Mouse (Mus musculus): ENCODE measurements around the gene Ptprg. TPM values are rescaled to one million over a fixed set of nuclear protein-coding genes. Genes with fewer than 3 reads are reported as not detected.

Gene Ptprg
- polyA plus RNA-seq, 1 experiment from 2014 or later = 27.1 TPM

DNA sequence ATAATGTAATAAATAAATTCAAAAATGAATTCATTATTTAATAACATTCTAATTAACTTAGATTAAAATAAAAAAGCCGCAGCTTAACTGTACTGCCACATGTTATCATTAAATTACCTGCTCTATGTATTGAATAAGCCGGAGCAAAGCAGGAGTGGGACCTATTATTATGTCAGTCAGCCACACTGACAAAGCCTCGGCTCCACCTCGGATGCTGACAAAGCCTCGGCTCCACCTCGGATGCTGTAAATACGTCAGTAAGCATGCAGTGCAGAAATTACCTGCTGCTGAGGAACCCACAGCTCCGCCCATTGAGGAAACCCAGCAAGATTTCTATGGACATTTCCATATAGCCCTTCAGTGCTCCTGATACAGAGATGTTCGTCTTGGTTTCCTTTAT, 429.7 kb downstream of the Ptprg start:
- Histone ChIP-seq H3K27ac (ENCODE audit: low read depth, low read length) (no peak overlapping the region), H3K4me1 (ENCODE audit: control insufficient read depth, insufficient read depth, low read length) (0 out of 2 replicates have a peak, but pooled peaks cover 3% of the 10 kb centered on the region)
- ATAC-seq = peak; percentile 52; the same call in 1 of the 2 replicates

GRCm38 (mm10) chr14:11984086-11984485, 430.8 kb downstream of the Ptprg start:
- H3K27ac ChIP-seq (ENCODE audit: low read depth, low read length) = no peak overlapping the region
- H3K4me3 ChIP-seq (ENCODE audit: low read depth, low read length) = no peak overlapping the region
- H3K36me3 ChIP-seq (ENCODE audit: control insufficient read depth, insufficient read depth, low read length) = no peaks in the 10 kb centered on the region
- no peak for DNase-seq (ENCODE audit: low spot score)
- ATAC-seq = no peak
- no peaks in the 10 kb centered on the region for H3K9me3 ChIP-seq (replicated peaks; ENCODE audit: control insufficient read depth, low read length)
- WGBS = 68% methylated on average over 3 of the region's 3 CpGs
- H3K4me2 ChIP-seq (ENCODE audit: low read length) = no peak overlapping the region
- H3K27me3 ChIP-seq (replicated peaks; ENCODE audit: control insufficient read depth, insufficient read depth, low read length) = no peaks in the 10 kb centered on the region
- H3K4me1 ChIP-seq (ENCODE audit: control insufficient read depth, insufficient read depth, low read length) = 0 out of 2 replicates have a peak, but pooled peaks cover 3% of the 10 kb centered on the region
- H3K9ac ChIP-seq (ENCODE audit: low read length) = no peak overlapping the region

More for the DNA sequence above, 429.7 kb downstream of the Ptprg start:
- Histone ChIP-seq H3K36me3 (ENCODE audit: control insufficient read depth, insufficient read depth, low read length) (no peaks in the 10 kb centered on the region), H3K9me3 (replicated peaks; ENCODE audit: control insufficient read depth, low read length) (no peaks in the 10 kb centered on the region), H3K9ac (ENCODE audit: low read length) (no peak overlapping the region), H3K27me3 (replicated peaks; ENCODE audit: control insufficient read depth, insufficient read depth, low read length) (no peaks in the 10 kb centered on the region), H3K4me3 (ENCODE audit: low read depth, low read length) (no peak overlapping the region), H3K4me2 (ENCODE audit: low read length) (no peak overlapping the region)
- peak; percentile 48 for DNase-seq (ENCODE audit: low spot score)
- WGBS = 50% methylated on average over 9 of the region's 9 CpGs

- H3K9me3 ChIP-seq (replicated peaks; ENCODE audit: control insufficient read depth, low read length) = no peaks in the 10 kb centered on the region
- H3K27me3 ChIP-seq (replicated peaks; ENCODE audit: control insufficient read depth, insufficient read depth, low read length) = no peaks in the 10 kb centered on the region
- no peak overlapping the region for H3K4me2 ChIP-seq (ENCODE audit: low read length)
- DNase-seq (ENCODE audit: low spot score) (no peak), ATAC-seq (no peak)
- WGBS = 71% methylated on average over 2 of the region's 2 CpGs
- no peaks in the 10 kb centered on the region for H3K36me3 ChIP-seq (ENCODE audit: control insufficient read depth, insufficient read depth, low read length)
- no peaks in the 10 kb centered on the region for H3K4me1 ChIP-seq (ENCODE audit: control insufficient read depth, insufficient read depth, low read length)
- H3K9ac ChIP-seq (ENCODE audit: low read length) = no peak overlapping the region
- H3K27ac ChIP-seq (ENCODE audit: low read depth, low read length) = no peak overlapping the region
- H3K4me3 ChIP-seq (ENCODE audit: low read depth, low read length) = no peak overlapping the region
These were observed 435.6 kb downstream of the Ptprg start for GRCm38 (mm10) chr14:11988975-11989374.

DNA sequence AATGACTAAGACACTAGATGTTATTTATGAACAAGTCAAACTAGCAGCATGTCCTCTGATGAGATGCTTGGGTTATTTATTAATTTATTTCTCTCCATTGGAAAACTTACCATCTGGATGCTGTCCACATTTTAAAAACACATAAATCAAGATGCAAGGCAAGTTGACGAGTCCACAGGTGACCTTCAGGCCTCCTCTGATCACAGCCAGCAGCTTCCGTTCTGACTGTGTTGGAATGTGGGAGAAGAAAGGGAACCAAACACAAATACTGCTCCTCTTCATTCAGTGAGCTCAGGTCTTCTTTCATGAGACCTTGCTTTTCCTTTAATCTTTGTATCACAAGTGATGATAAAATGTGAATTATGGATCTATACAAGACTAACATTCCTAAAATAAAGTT, 437.8 kb downstream of the Ptprg start:
- H3K27me3 ChIP-seq (replicated peaks; ENCODE audit: control insufficient read depth, insufficient read depth, low read length) = no peaks in the 10 kb centered on the region
- H3K36me3 ChIP-seq (ENCODE audit: control insufficient read depth, insufficient read depth, low read length) = no peaks in the 10 kb centered on the region
- no peak for DNase-seq (ENCODE audit: low spot score)
- H3K4me3 ChIP-seq (ENCODE audit: low read depth, low read length) = no peak overlapping the region
- no peak overlapping the region for H3K27ac ChIP-seq (ENCODE audit: low read depth, low read length)
- no peak overlapping the region for H3K4me2 ChIP-seq (ENCODE audit: low read length)
- H3K9ac ChIP-seq (ENCODE audit: low read length) = no peak overlapping the region
- ATAC-seq = no peak
- no peaks in the 10 kb centered on the region for H3K4me1 ChIP-seq (ENCODE audit: control insufficient read depth, insufficient read depth, low read length)
- WGBS = 92% methylated on average over 2 of the region's 2 CpGs
- H3K9me3 ChIP-seq (replicated peaks; ENCODE audit: control insufficient read depth, low read length) = no peaks in the 10 kb centered on the region

GRCm38 (mm10) chr14:11992111-11992510, 438.8 kb downstream of the Ptprg start:
- Histone ChIP-seq H3K4me2 (ENCODE audit: low read length) (no peak overlapping the region), H3K27ac (ENCODE audit: low read depth, low read length) (no peak overlapping the region), H3K9me3 (replicated peaks; ENCODE audit: control insufficient read depth, low read length) (no peaks in the 10 kb centered on the region), H3K9ac (ENCODE audit: low read length) (no peak overlapping the region), H3K4me3 (ENCODE audit: low read depth, low read length) (no peak overlapping the region), H3K27me3 (replicated peaks; ENCODE audit: control insufficient read depth, insufficient read depth, low read length) (no peaks in the 10 kb centered on the region), H3K4me1 (ENCODE audit: control insufficient read depth, insufficient read depth, low read length) (no peaks in the 10 kb centered on the region), H3K36me3 (ENCODE audit: control insufficient read depth, insufficient read depth, low read length) (no peaks in the 10 kb centered on the region)
- ATAC-seq = no peak
- 91% methylated on average over 4 of the region's 4 CpGs for WGBS
- no peak for DNase-seq (ENCODE audit: low spot score)

DNA sequence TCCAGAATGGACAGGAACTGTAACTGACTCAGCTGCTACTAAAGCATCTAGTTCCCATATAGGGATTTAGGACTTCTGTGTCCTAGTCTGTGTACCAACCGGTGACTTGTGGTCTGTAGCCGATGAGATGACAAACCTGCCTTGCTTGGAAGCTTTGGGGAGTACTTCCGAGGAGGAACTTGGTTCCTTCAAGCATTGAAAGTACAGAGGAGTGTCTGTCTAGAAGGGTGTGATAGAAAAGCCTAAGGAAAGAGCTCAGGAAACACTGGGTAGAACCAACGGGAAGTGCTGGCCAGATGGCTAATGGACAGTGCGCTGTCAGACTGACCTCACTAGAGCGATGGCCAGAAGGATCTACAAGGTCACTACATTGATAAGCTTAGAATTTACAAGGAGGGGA, 439.2 kb downstream of the Ptprg start:
- no peak for DNase-seq (ENCODE audit: low spot score)
- no peaks in the 10 kb centered on the region for H3K4me1 ChIP-seq (ENCODE audit: control insufficient read depth, insufficient read depth, low read length)
- 97% methylated on average over 6 of the region's 6 CpGs for WGBS

GRCm38 (mm10) chr14:11997555-11997954, 444.2 kb downstream of the Ptprg start:
- no peaks in the 10 kb centered on the region for H3K36me3 ChIP-seq (ENCODE audit: control insufficient read depth, insufficient read depth, low read length)
- H3K4me2 ChIP-seq (ENCODE audit: low read length) = no peak overlapping the region
- no peak overlapping the region for H3K9ac ChIP-seq (ENCODE audit: low read length)
- no peak overlapping the region for H3K27ac ChIP-seq (ENCODE audit: low read depth, low read length)
- H3K9me3 ChIP-seq (replicated peaks; ENCODE audit: control insufficient read depth, low read length) = no peaks in the 10 kb centered on the region
- ATAC-seq = no peak
- no peaks in the 10 kb centered on the region for H3K27me3 ChIP-seq (replicated peaks; ENCODE audit: control insufficient read depth, insufficient read depth, low read length)
- 88% methylated on average over 6 of the region's 6 CpGs for WGBS
- DNase-seq (ENCODE audit: low spot score) = no peak
- no peak overlapping the region for H3K4me3 ChIP-seq (ENCODE audit: low read depth, low read length)
- no peaks in the 10 kb centered on the region for H3K4me1 ChIP-seq (ENCODE audit: control insufficient read depth, insufficient read depth, low read length)

More for the DNA sequence above, 439.2 kb downstream of the Ptprg start:
- no peak overlapping the region for H3K27ac ChIP-seq (ENCODE audit: low read depth, low read length)
- no peaks in the 10 kb centered on the region for H3K36me3 ChIP-seq (ENCODE audit: control insufficient read depth, insufficient read depth, low read length)
- no peak overlapping the region for H3K4me3 ChIP-seq (ENCODE audit: low read depth, low read length)
- no peak overlapping the region for H3K9ac ChIP-seq (ENCODE audit: low read length)
- H3K27me3 ChIP-seq (replicated peaks; ENCODE audit: control insufficient read depth, insufficient read depth, low read length) = no peaks in the 10 kb centered on the region
- no peak overlapping the region for H3K4me2 ChIP-seq (ENCODE audit: low read length)
- H3K9me3 ChIP-seq (replicated peaks; ENCODE audit: control insufficient read depth, low read length) = no peaks in the 10 kb centered on the region
- no peak for ATAC-seq

DNA sequence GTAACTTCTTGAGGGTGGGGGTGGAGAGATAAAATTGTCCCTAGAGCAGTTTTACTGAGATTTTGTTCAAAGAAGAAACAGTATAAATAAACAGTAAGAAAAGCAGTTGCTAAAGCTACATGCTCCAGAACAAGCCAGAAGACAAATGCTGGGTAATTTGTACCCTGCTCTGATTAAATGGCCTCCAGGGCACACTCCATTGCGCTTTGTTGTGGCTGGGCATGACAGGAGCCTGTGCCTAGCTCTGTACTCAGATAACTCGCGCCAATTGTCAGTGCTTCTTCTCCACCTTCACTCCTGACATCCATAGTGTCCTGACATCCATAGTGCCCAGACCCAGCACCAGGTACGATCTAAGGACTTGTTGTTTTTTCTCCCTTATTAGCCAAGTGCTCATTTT, 445.1 kb downstream of the Ptprg start:
- H3K9me3 ChIP-seq (replicated peaks; ENCODE audit: control insufficient read depth, low read length) = no peaks in the 10 kb centered on the region
- no peak overlapping the region for H3K4me2 ChIP-seq (ENCODE audit: low read length)
- H3K4me3 ChIP-seq (ENCODE audit: low read depth, low read length) = no peak overlapping the region
- H3K4me1 ChIP-seq (ENCODE audit: control insufficient read depth, insufficient read depth, low read length) = no peaks in the 10 kb centered on the region
- 93% methylated on average over 4 of the region's 4 CpGs for whole genome bisulfite sequencing
- no peaks in the 10 kb centered on the region for H3K36me3 ChIP-seq (ENCODE audit: control insufficient read depth, insufficient read depth, low read length)
- DNase-seq (ENCODE audit: low spot score) (no peak), ATAC-seq (no peak)
- no peak overlapping the region for H3K27ac ChIP-seq (ENCODE audit: low read depth, low read length)
- H3K9ac ChIP-seq (ENCODE audit: low read length) = no peak overlapping the region
- no peaks in the 10 kb centered on the region for H3K27me3 ChIP-seq (replicated peaks; ENCODE audit: control insufficient read depth, insufficient read depth, low read length)

GRCm38 (mm10) chr14:12004061-12004460, 450.7 kb downstream of the Ptprg start:
- Histone ChIP-seq H3K27ac (ENCODE audit: low read depth, low read length) (no peak overlapping the region), H3K27me3 (replicated peaks; ENCODE audit: control insufficient read depth, insufficient read depth, low read length) (no peaks in the 10 kb centered on the region), H3K36me3 (ENCODE audit: control insufficient read depth, insufficient read depth, low read length) (no peaks in the 10 kb centered on the region), H3K4me1 (ENCODE audit: control insufficient read depth, insufficient read depth, low read length) (no peaks in the 10 kb centered on the region), H3K9ac (ENCODE audit: low read length) (no peak overlapping the region), H3K4me3 (ENCODE audit: low read depth, low read length) (no peak overlapping the region), H3K9me3 (replicated peaks; ENCODE audit: control insufficient read depth, low read length) (no peaks in the 10 kb centered on the region), H3K4me2 (ENCODE audit: low read length) (no peak overlapping the region)
- 93% methylated on average over 4 of the region's 4 CpGs for WGBS
- ATAC-seq (no peak), DNase-seq (ENCODE audit: low spot score) (no peak)

Data from forebrain, embryonic 14.5 days (tissue).